Mouse (Mus musculus) limb, embryonic 14.5 days (tissue): Measurements from ENCODE around the gene Lin7a. TPM values are rescaled to one million over a fixed set of nuclear protein-coding genes. Genes with fewer than 3 reads are reported as not detected.

Source experiments
- ATAC-seq: fragments of 200-750 bp; cut with Nextera tagmentation; 2 replicates; pipeline ENCODE4 v1.8.0; 2017; ENCODE audit warnings: low read depth, moderate number of reproducible peaks, moderate TSS enrichment; ENCODE audit not compliant: low FRiP score
- DNase-seq: peaks from one replicate; pipeline ENCODE4 v3.0.0-alpha.2; 2015; ENCODE audit warnings: low spot score
- H3K27ac ChIP-seq: fragments of 300-500 bp; sonication (generic); replicated peaks from 2 replicates; pipeline ENCODE4 v1.5.1; 2014; ENCODE audit warnings: low read depth, mild to moderate bottlenecking, low read length, moderate library complexity, mixed read lengths
- H3K27me3 ChIP-seq: fragments of 300-500 bp; sonication (generic); 2 replicates; pipeline ENCODE4 v1.6.1; 2014; ENCODE audit warnings: low read length, mixed read lengths; ENCODE audit not compliant: control insufficient read depth, insufficient read depth
- H3K36me3 ChIP-seq: fragments of 300-500 bp; sonication (generic); 2 replicates; pipeline ENCODE4 v1.6.1; 2014; ENCODE audit warnings: mild to moderate bottlenecking, low read length, moderate library complexity, mixed read lengths; ENCODE audit not compliant: control insufficient read depth, insufficient read depth
- H3K4me1 ChIP-seq: fragments of 300-500 bp; sonication (generic); 2 replicates; pipeline ENCODE4 v1.6.1; 2014; ENCODE audit warnings: antibody characterized with exemption, low read length, mixed read lengths; ENCODE audit not compliant: control insufficient read depth, insufficient read depth
- H3K4me2 ChIP-seq: fragments of 300-500 bp; sonication (generic); replicated peaks from 2 replicates; pipeline ENCODE4 v1.6.1; 2014; ENCODE audit warnings: low read depth, mild to moderate bottlenecking, low read length, moderate library complexity; ENCODE audit not compliant: severe bottlenecking
- H3K4me3 ChIP-seq: fragments of 300-500 bp; sonication (generic); replicated peaks from 2 replicates; pipeline ENCODE4 v1.5.1; 2014; ENCODE audit warnings: low read length
- H3K9ac ChIP-seq: fragments of 300-500 bp; sonication (generic); 2 replicates; pipeline ENCODE4 v1.6.1; 2014; ENCODE audit warnings: mild to moderate bottlenecking, low read depth, low read length, moderate library complexity; ENCODE audit not compliant: severe bottlenecking
- H3K9me3 ChIP-seq: fragments of 300-500 bp; sonication (generic); 2 replicates; pipeline ENCODE4 v1.6.1; 2016; ENCODE audit warnings: low read length; ENCODE audit not compliant: control insufficient read depth
- POLR2A ChIP-seq: fragments of 200-500 bp; IDR thresholded peaks from 2 replicates; pipeline ENCODE4 v1.8.0; 2012; ENCODE audit warnings: inconsistent platforms, mild to moderate bottlenecking, moderate library complexity, borderline replicate concordance; ENCODE audit not compliant: insufficient read depth, insufficient read length; ENCODE audit errors: extremely low read depth
- WGBS: fragments of 180-500 bp; shearing (Covaris S2); extraction: QIAGEN DNeasy Blood & Tissue Kit; methylation state at CpG from one replicate; pipeline ENCODE4 v1.1.7; 2014; 5-methylcytosine and 5-hydroxymethylcytosine counted together
- polyA plus RNA-seq, 2 experiments: library from polyadenylated mRNA; depleted of rRNA in 1 of 2; stranded (reverse) in 1 of 2; unstranded in 1 of 2; fragments of >200 nt; fragmentation: Nextera tagmentation in 1 of 2; extraction: Ambion mirVana in 1 of 2; gene quantifications; 2 replicates each; pipeline versions ENCODE4 v1.2.1 to v1.2.3; 2012 to 2014

Gene Lin7a
- polyA plus RNA-seq, 2 experiments: 2.6 to 5.2 TPM

- Histone ChIP-seq H3K4me3 (no peak overlapping the region), H3K27me3 (no peaks in the 10 kb centered on the region), H3K9ac (no peak overlapping the region), H3K27ac (no peak overlapping the region), H3K4me1 (no peaks in the 10 kb centered on the region), H3K9me3 (no peaks in the 10 kb centered on the region), H3K36me3 (no peaks in the 10 kb centered on the region), H3K4me2 (no peak overlapping the region)
- ATAC-seq (no peak), DNase-seq (no peak)
- TF ChIP-seq POLR2A: no peak
- 76% methylated on average over 7 of the region's 7 CpGs for WGBS
Observed at GRCm38 (mm10) chr10:107467819-107468218, 196.3 kb downstream of the Lin7a start.

Other genes with a start within 250 kb of the Lin7a start
- 6.9 and 7.6 TPM in 2 replicates for gene Acss3, start 148.0 kb upstream of the Lin7a start, polyA plus RNA-seq (2012; rRNA removed)
- 2.6 and 3.6 TPM in 2 replicates for gene Acss3, start 148.0 kb upstream of the Lin7a start, polyA plus RNA-seq (2014; fragmentation: Nextera tagmentation; extraction: Ambion mirVana)
- gene Myf5, start 214.4 kb downstream of the Lin7a start, polyA plus RNA-seq (2012; rRNA removed): 9.0 and 12.2 TPM in 2 replicates
- gene Myf5, start 214.4 kb downstream of the Lin7a start, polyA plus RNA-seq (2014; fragmentation: Nextera tagmentation; extraction: Ambion mirVana): 16.8 and 24.4 TPM in 2 replicates
- gene Myf6, start 223.1 kb downstream of the Lin7a start, polyA plus RNA-seq (2012; rRNA removed): 3.1 and 4.1 TPM in 2 replicates
- gene Myf6, start 223.1 kb downstream of the Lin7a start, polyA plus RNA-seq (2014; fragmentation: Nextera tagmentation; extraction: Ambion mirVana): 4.8 and 6.7 TPM in 2 replicates